Mouse (Mus musculus): ENCODE results near the gene Csad.
"Not testable (repeated sequence)": the region's sequence is repeated elsewhere in the genome, so short reads cannot be mapped to it uniquely, and the experiment has no call there.

The Csad gene

GRCm38 (mm10) chr15:102235371-102236027, 31.0 kb upstream of the Csad start:
- DNase-seq (ENCODE audit: low spot score in 2 of 2) = no peak

- DNase-seq (ENCODE audit: low spot score in 2 of 2) = no peak
Observed at GRCm38 (mm10) chr15:102233896-102234295, 29.4 kb upstream of the Csad start.

- no peak for DNase-seq (ENCODE audit: low spot score in 2 of 2)
Observed at GRCm38 (mm10) chr15:102232764-102233163, 28.2 kb upstream of the Csad start.

- peak in 1 of 2 experiments; percentile 70 for DNase-seq (ENCODE audit: low spot score in 2 of 2)
Observed at GRCm38 (mm10) chr15:102231748-102232147, 27.2 kb upstream of the Csad start, which contains the start of gene Itgb7. TSS of gene Itgb7 (minus strand) at chr15:102231944.

GRCm38 (mm10) chr15:102230408-102231321, 26.1 kb upstream of the Csad start:
- no peak for DNase-seq (ENCODE audit: low spot score in 2 of 2)

GRCm38 (mm10) chr15:102225619-102226018, 21.1 kb upstream of the Csad start:
- DNase-seq (ENCODE audit: low spot score in 2 of 2) = not testable (repeated sequence)

GRCm38 (mm10) chr15:102224992-102225617, 20.6 kb upstream of the Csad start:
- DNase-seq (ENCODE audit: low spot score in 2 of 2) = peak; percentile 61 to 77

DNA sequence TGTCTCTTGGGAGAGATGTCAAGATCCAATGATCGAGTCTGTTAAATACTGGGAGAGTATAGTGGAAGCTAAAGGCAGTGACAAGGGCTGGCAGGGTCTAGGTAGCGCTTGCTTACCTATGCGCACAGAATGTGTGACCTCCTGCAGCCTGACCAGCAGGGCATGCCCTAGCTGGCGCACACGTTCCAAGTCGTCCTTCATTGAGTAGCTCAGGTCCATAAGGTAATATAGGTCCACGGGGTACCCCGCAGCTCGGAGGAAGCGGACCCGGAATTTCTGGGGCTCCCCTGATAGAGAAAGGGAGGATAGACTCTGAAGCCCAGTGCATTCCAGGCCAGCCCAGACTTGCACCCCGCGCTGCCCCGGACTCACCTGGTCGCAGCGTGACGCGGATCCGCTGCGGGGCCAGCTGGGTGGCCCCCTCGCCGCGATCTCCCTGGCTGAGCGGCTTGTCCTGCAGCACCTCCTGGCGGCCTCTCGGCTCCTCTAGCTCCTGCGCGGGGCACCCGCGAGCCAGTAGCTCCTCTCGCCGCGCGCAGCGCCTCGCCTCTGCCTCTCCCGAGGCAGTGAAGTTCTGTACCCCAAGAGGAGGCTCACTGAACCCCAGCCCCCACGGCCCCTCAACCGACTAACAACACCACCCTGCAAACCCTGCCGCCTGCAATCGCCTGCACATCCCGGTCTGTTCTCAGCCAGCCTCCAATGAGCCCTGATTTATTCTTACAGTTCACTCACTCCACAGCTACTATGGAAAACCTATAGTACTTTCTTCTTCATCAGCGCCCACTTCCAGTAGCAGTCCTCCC, 19.9 kb upstream of the Csad start:
- DNase-seq (ENCODE audit: low spot score in 2 of 2) = peak; percentile 77 to 90

DNA sequence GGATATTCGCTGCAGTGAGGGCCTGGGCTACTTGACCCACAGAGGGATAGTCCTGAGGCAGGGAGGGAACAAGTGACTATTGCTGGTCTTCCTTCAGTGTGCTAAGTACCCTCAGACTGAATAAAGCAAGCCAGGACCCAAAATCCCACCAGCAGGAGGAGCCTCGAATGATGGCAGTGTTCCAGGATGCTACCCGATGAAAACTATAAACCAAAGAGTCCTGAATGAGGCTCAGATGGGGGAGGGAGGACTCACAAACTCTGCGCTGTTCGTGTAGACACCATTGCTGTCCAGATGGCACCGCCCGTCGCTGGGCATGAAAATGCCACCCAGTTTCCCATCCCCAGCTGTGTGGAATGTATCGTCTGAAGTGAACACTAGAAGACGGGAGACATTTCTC, 17.9 kb upstream of the Csad start:
- DNase-seq (ENCODE audit: low spot score in 2 of 2) = no peak

GRCm38 (mm10) chr15:102217325-102217724, 12.8 kb upstream of the Csad start:
- no peak for DNase-seq (ENCODE audit: low spot score in 2 of 2)

DNA sequence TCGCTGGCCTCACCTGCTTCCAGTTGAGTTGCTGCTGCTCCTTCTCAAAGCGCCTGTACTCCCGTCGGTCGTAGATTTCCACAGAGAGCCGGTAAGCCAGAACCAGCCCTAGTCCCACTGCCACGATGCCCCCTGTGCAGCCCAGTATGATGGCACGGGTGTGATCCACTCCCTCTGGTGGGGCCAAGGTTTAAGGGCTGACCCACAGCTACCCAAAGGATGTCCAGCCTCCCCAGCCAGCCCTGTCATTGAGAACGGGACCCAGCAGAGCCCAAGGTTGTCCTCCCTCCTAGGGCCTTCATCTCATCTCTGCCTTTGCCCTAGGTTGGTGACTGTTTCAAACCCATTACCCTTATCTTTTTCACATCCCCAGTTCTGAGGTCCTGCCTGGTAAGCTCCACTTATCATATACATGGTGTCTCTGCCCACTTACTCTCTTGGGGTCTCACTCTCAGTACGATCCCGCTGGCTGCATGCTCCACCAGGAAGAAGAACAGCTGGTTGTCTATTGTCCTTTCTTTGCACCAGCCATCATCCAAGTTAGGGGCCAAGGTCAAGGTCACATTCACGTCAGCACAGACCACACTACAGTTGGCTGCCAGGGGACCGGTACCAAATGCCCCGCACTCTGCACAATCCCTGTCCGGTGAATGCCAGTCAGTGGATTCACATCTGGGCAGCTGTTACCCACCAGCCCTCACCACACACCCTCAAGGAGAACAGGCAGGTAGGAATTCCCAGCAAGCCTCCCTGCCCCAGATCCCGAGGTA, 12.1 kb upstream of the Csad start:
- DNase-seq (ENCODE audit: low spot score in 2 of 2) = no peak

DNA sequence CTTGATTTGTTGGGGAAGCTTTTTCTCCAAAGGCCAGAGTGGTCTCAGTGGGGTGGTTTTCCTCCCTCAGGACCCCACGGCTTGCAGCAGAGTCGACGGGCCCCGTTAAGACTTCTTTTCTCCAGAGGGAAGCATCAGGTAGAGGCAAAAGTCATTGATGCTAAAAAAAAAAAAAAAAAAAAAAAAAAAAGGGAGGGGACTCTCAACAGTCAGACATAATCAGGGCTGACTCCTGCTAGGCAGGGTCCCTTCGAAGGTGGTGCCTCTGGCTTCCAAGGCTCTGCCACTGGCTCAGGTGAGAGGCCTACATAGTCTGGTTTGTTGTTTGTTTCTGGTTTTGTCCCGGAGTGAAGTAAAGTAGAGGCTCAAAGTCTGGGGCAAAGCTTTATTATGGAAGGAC, 11.1 kb upstream of the Csad start:
- no peak for DNase-seq (ENCODE audit: low spot score in 2 of 2)

GRCm38 (mm10) chr15:102214132-102214531, 9.6 kb upstream of the Csad start:
- no peak for DNase-seq (ENCODE audit: low spot score in 2 of 2)

GRCm38 (mm10) chr15:102211895-102212294, 7.4 kb upstream of the Csad start:
- DNase-seq (ENCODE audit: low spot score in 2 of 2) = no peak

GRCm38 (mm10) chr15:102210816-102211215, 6.3 kb upstream of the Csad start:
- no peak for DNase-seq (ENCODE audit: low spot score in 2 of 2)

- DNase-seq (ENCODE audit: low spot score in 2 of 2) = no peak
Observed at GRCm38 (mm10) chr15:102209114-102209513, 4.6 kb upstream of the Csad start.

- DNase-seq (ENCODE audit: low spot score in 2 of 2) = no peak
Observed at GRCm38 (mm10) chr15:102208092-102208561, 3.6 kb upstream of the Csad start.

- DNase-seq (ENCODE audit: low spot score in 2 of 2) = no peak
Observed at GRCm38 (mm10) chr15:102207351-102207750, 2.8 kb upstream of the Csad start.

- DNase-seq (ENCODE audit: low spot score in 2 of 2) = no peak
Observed at GRCm38 (mm10) chr15:102205779-102206178, 1.3 kb upstream of the Csad start.

DNA sequence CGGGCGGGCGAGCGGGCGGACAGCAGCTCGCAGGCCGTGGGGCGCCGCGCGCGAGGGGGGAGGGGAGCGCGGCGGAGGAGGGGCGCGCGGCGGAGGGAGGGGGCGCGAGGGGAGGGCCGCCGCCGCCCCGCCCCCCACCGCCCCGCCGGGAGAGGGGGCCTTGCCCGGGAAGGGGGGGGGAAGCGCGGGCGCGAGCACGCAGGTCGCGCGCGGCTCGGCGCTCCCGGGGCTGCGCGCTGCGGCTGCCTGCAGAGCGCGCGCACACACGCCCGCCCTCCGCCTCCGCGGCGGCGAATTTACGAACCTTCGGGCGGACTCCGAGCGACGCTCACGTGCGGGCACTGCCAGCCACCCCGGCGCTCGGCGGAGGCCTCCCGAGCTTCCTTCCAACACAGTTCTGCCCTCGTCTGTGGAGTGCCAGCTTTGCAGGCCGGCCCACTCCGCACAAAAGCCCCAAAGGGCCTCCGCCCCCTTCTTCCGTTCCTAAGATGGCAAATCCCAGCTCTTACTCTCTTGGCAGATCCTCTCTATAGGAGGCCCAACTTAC, 616 bp downstream of the Csad start:
- DNase-seq (ENCODE audit: low spot score in 2 of 2) = peak; percentile 65 to 83

Measured in spleen, postnatal 4 days (tissue).